Mouse (Mus musculus) liver, postnatal 0 days (tissue): ENCODE data around the gene Cacng8.

Experiments used
- CTCF ChIP-seq: sonication (generic); IDR thresholded peaks from 2 replicates; pipeline ENCODE4 v1.5.1; 2016; ENCODE audit warnings: antibody characterized with exemption, low read depth
- EP300 ChIP-seq: IDR thresholded peaks from 2 replicates; pipeline ENCODE4 v1.6.1; 2016; ENCODE audit warnings: antibody characterized with exemption, low read depth, mild to moderate bottlenecking

GRCm38 (mm10) chr7:3432066-3432465 lies 41.6 kb downstream of the Cacng8 start:
- no peak for TF ChIP-seq CTCF
- TF ChIP-seq EP300 = no peak
